Mouse (Mus musculus) pancreas, adult 10 weeks (tissue): Measurements from ENCODE around the gene Ccr5. TPM values are rescaled to one million over a fixed set of nuclear protein-coding genes. Genes with fewer than 3 reads are reported as not detected.

Source experiments
- polyA plus RNA-seq: library from polyadenylated mRNA; stranded (reverse); fragments of 350-450 nt; fragmentation: Illumina TruSeq; extraction: RNeasy Lipid Tissue Mini Kit (QIAGEN cat#74804); gene quantifications from one replicate; pipeline ENCODE4 v1.2.3, GENCODE M21; 2015; ENCODE audit warnings: low read depth, low replicate concordance; ENCODE audit not compliant: insufficient read depth

Gene Ccr5
- 0.09 TPM for polyA plus RNA-seq

GRCm38 (mm10) chr9:124121387-124122184 lies at the start of gene Ccr5:
Ccr5 (plus strand) TSS chr9:124121543.

GRCm38 (mm10) chr9:124101723-124102122 lies 19.6 kb upstream of the Ccr5 start, which contains the start of gene Ccr2:
Ccr2 (plus strand) TSS chr9:124101950.

Other genes with a start within 250 kb of the Ccr5 start
- 0.55 TPM for gene Ccr1, start 152.9 kb upstream of the Ccr5 start, polyA plus RNA-seq
- gene Ccr1l1, start 143.1 kb upstream of the Ccr5 start, polyA plus RNA-seq, result not detected
- gene Ccr3, start 99.6 kb upstream of the Ccr5 start, polyA plus RNA-seq, result not detected
- gene Ccr2, start 19.6 kb upstream of the Ccr5 start, polyA plus RNA-seq, result 2.8 TPM
- 5.1 TPM for gene 2010315B03Rik, start 191.2 kb downstream of the Ccr5 start, polyA plus RNA-seq